Mouse (Mus musculus): ENCODE measurements around the gene Trabd2b. TPM values are rescaled to one million over a fixed set of nuclear protein-coding genes. Genes with fewer than 3 reads are reported as not detected.

Gene Trabd2b
- polyA plus RNA-seq, 1 experiment from 2014 or later, result 0.50 TPM

- Histone ChIP-seq H3K36me3 (ENCODE audit: control insufficient read depth, insufficient read depth, low read length) (no peaks in the 10 kb centered on the region), H3K4me3 (ENCODE audit: low read length) (no peak overlapping the region), H3K4me2 (ENCODE audit: low read length) (no peak overlapping the region), H3K9ac (ENCODE audit: low read depth, low read length) (no peak overlapping the region), H3K27me3 (replicated peaks; ENCODE audit: control insufficient read depth, insufficient read depth, low read length) (no peaks in the 10 kb centered on the region), H3K4me1 (ENCODE audit: control insufficient read depth, insufficient read depth, low read depth, low read length) (peaks cover 8% of the 10 kb centered on the region; the same call in 1 of the 2 replicates), H3K27ac (ENCODE audit: low read depth, low read length) (no peak overlapping the region), H3K9me3 (ENCODE audit: control insufficient read depth, low read length) (no peaks in the 10 kb centered on the region)
- no peak for ATAC-seq
- 72% methylated on average over 3 of the region's 3 CpGs for WGBS
These were observed 81.2 kb downstream of the Trabd2b start for GRCm38 (mm10) chr4:114487701-114488100.

DNA sequence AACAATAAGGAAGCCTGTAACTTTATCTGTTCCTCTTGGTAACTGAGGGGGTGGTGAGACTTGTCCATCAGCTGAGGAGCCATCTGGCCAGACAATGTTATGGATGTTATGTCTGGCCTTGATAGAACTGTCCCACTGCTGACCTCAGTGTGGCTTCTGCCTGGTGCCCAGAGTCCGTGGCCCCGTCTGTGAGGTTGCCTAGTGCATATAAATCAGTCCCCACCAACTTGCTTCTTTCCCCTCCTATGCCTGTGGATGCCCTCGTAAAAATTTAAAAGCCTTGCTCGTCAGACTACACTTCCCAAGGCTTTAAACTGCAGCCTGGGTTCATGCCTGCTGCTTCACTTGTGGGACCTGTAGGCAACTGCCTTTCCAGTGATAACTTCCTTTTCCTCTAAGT lies 85.6 kb downstream of the Trabd2b start:
- no peak overlapping the region for H3K27ac ChIP-seq (ENCODE audit: low read depth, low read length)
- H3K36me3 ChIP-seq (ENCODE audit: control insufficient read depth, insufficient read depth, low read length), result no peaks in the 10 kb centered on the region
- 56% methylated on average over 4 of the region's 4 CpGs for WGBS
- ATAC-seq, result no peak
- no peak overlapping the region for H3K9ac ChIP-seq (ENCODE audit: low read depth, low read length)
- peaks cover 4% of the 10 kb centered on the region; the same call in 1 of the 2 replicates for H3K4me1 ChIP-seq (ENCODE audit: control insufficient read depth, insufficient read depth, low read depth, low read length)
- no peak overlapping the region for H3K4me3 ChIP-seq (ENCODE audit: low read length)
- H3K27me3 ChIP-seq (replicated peaks; ENCODE audit: control insufficient read depth, insufficient read depth, low read length), result no peaks in the 10 kb centered on the region
- H3K4me2 ChIP-seq (ENCODE audit: low read length), result no peak overlapping the region
- H3K9me3 ChIP-seq (ENCODE audit: control insufficient read depth, low read length), result no peaks in the 10 kb centered on the region

- Histone ChIP-seq H3K4me3 (ENCODE audit: low read length) (no peak overlapping the region), H3K27me3 (replicated peaks; ENCODE audit: control insufficient read depth, insufficient read depth, low read length) (no peaks in the 10 kb centered on the region), H3K4me2 (ENCODE audit: low read length) (no peak overlapping the region), H3K4me1 (ENCODE audit: control insufficient read depth, insufficient read depth, low read depth, low read length) (no peaks in the 10 kb centered on the region), H3K27ac (ENCODE audit: low read depth, low read length) (no peak overlapping the region), H3K36me3 (ENCODE audit: control insufficient read depth, insufficient read depth, low read length) (no peaks in the 10 kb centered on the region), H3K9me3 (ENCODE audit: control insufficient read depth, low read length) (no peaks in the 10 kb centered on the region), H3K9ac (ENCODE audit: low read depth, low read length) (no peak overlapping the region)
- WGBS, result 61% methylated on average over 2 of the region's 2 CpGs
- ATAC-seq, result no peak
These were observed 87.5 kb downstream of the Trabd2b start for GRCm38 (mm10) chr4:114494035-114494434.

GRCm38 (mm10) chr4:114495688-114496426 lies 89.3 kb downstream of the Trabd2b start:
- Histone ChIP-seq H3K4me2 (ENCODE audit: low read length) (no peak overlapping the region), H3K9ac (ENCODE audit: low read depth, low read length) (no peak overlapping the region), H3K4me3 (ENCODE audit: low read length) (no peak overlapping the region), H3K4me1 (ENCODE audit: control insufficient read depth, insufficient read depth, low read depth, low read length) (no peaks in the 10 kb centered on the region), H3K9me3 (ENCODE audit: control insufficient read depth, low read length) (no peaks in the 10 kb centered on the region), H3K36me3 (ENCODE audit: control insufficient read depth, insufficient read depth, low read length) (no peaks in the 10 kb centered on the region), H3K27ac (ENCODE audit: low read depth, low read length) (no peak overlapping the region), H3K27me3 (replicated peaks; ENCODE audit: control insufficient read depth, insufficient read depth, low read length) (no peaks in the 10 kb centered on the region)
- 34% methylated on average over 4 of the region's 4 CpGs for WGBS
- peak; percentile 72 for ATAC-seq

GRCm38 (mm10) chr4:114499650-114500049 lies 93.1 kb downstream of the Trabd2b start:
- no peak overlapping the region for H3K4me2 ChIP-seq (ENCODE audit: low read length)
- H3K4me3 ChIP-seq (ENCODE audit: low read length), result no peak overlapping the region
- no peaks in the 10 kb centered on the region; the same call in 1 of the 2 replicates for H3K4me1 ChIP-seq (ENCODE audit: control insufficient read depth, insufficient read depth, low read depth, low read length)
- no peaks in the 10 kb centered on the region for H3K36me3 ChIP-seq (ENCODE audit: control insufficient read depth, insufficient read depth, low read length)
- no peak overlapping the region for H3K27ac ChIP-seq (ENCODE audit: low read depth, low read length)
- H3K27me3 ChIP-seq (replicated peaks; ENCODE audit: control insufficient read depth, insufficient read depth, low read length), result no peaks in the 10 kb centered on the region
- no peaks in the 10 kb centered on the region for H3K9me3 ChIP-seq (ENCODE audit: control insufficient read depth, low read length)
- no peak for ATAC-seq
- no peak overlapping the region for H3K9ac ChIP-seq (ENCODE audit: low read depth, low read length)
- WGBS, result 100% methylated on average over 1 of the region's 1 CpGs

GRCm38 (mm10) chr4:114500317-114500716 lies 93.8 kb downstream of the Trabd2b start:
- H3K36me3 ChIP-seq (ENCODE audit: control insufficient read depth, insufficient read depth, low read length), result no peaks in the 10 kb centered on the region
- WGBS, result 61% methylated on average over 7 of the region's 7 CpGs
- H3K4me2 ChIP-seq (ENCODE audit: low read length), result no peak overlapping the region
- H3K9me3 ChIP-seq (ENCODE audit: control insufficient read depth, low read length), result no peaks in the 10 kb centered on the region
- no peak overlapping the region for H3K4me3 ChIP-seq (ENCODE audit: low read length)
- H3K4me1 ChIP-seq (ENCODE audit: control insufficient read depth, insufficient read depth, low read depth, low read length), result no peaks in the 10 kb centered on the region; the same call in 1 of the 2 replicates
- H3K27me3 ChIP-seq (replicated peaks; ENCODE audit: control insufficient read depth, insufficient read depth, low read length), result no peaks in the 10 kb centered on the region
- no peak overlapping the region for H3K9ac ChIP-seq (ENCODE audit: low read depth, low read length)
- no peak for ATAC-seq
- H3K27ac ChIP-seq (ENCODE audit: low read depth, low read length), result no peak overlapping the region

GRCm38 (mm10) chr4:114501048-114501447 lies 94.5 kb downstream of the Trabd2b start:
- no peaks in the 10 kb centered on the region for H3K9me3 ChIP-seq (ENCODE audit: control insufficient read depth, low read length)
- no peak for ATAC-seq
- H3K9ac ChIP-seq (ENCODE audit: low read depth, low read length), result no peak overlapping the region
- no peaks in the 10 kb centered on the region for H3K36me3 ChIP-seq (ENCODE audit: control insufficient read depth, insufficient read depth, low read length)
- H3K27me3 ChIP-seq (replicated peaks; ENCODE audit: control insufficient read depth, insufficient read depth, low read length), result no peaks in the 10 kb centered on the region
- 95% methylated on average over 1 of the region's 1 CpGs for WGBS
- no peak overlapping the region for H3K27ac ChIP-seq (ENCODE audit: low read depth, low read length)
- H3K4me2 ChIP-seq (ENCODE audit: low read length), result no peak overlapping the region
- H3K4me3 ChIP-seq (ENCODE audit: low read length), result no peak overlapping the region
- no peaks in the 10 kb centered on the region; the same call in 1 of the 2 replicates for H3K4me1 ChIP-seq (ENCODE audit: control insufficient read depth, insufficient read depth, low read depth, low read length)

GRCm38 (mm10) chr4:114501611-114502010 lies 95.1 kb downstream of the Trabd2b start:
- H3K4me2 ChIP-seq (ENCODE audit: low read length), result no peak overlapping the region
- no peak overlapping the region for H3K9ac ChIP-seq (ENCODE audit: low read depth, low read length)
- H3K9me3 ChIP-seq (ENCODE audit: control insufficient read depth, low read length), result no peaks in the 10 kb centered on the region
- no peak for ATAC-seq
- H3K27me3 ChIP-seq (replicated peaks; ENCODE audit: control insufficient read depth, insufficient read depth, low read length), result no peaks in the 10 kb centered on the region
- 84% methylated on average over 4 of the region's 4 CpGs for WGBS
- no peak overlapping the region for H3K27ac ChIP-seq (ENCODE audit: low read depth, low read length)
- H3K4me1 ChIP-seq (ENCODE audit: control insufficient read depth, insufficient read depth, low read depth, low read length), result no peaks in the 10 kb centered on the region; the same call in 1 of the 2 replicates
- H3K4me3 ChIP-seq (ENCODE audit: low read length), result no peak overlapping the region
- no peaks in the 10 kb centered on the region for H3K36me3 ChIP-seq (ENCODE audit: control insufficient read depth, insufficient read depth, low read length)

- Histone ChIP-seq H3K9me3 (ENCODE audit: control insufficient read depth, low read length) (no peaks in the 10 kb centered on the region), H3K4me1 (ENCODE audit: control insufficient read depth, insufficient read depth, low read depth, low read length) (no peaks in the 10 kb centered on the region; the same call in 1 of the 2 replicates), H3K4me2 (ENCODE audit: low read length) (no peak overlapping the region), H3K4me3 (ENCODE audit: low read length) (no peak overlapping the region), H3K27me3 (replicated peaks; ENCODE audit: control insufficient read depth, insufficient read depth, low read length) (no peaks in the 10 kb centered on the region), H3K9ac (ENCODE audit: low read depth, low read length) (no peak overlapping the region), H3K27ac (ENCODE audit: low read depth, low read length) (no peak overlapping the region), H3K36me3 (ENCODE audit: control insufficient read depth, insufficient read depth, low read length) (no peaks in the 10 kb centered on the region)
- 56% methylated on average over 11 of the region's 11 CpGs for WGBS
- ATAC-seq, result peak; percentile 82
These were observed 97.9 kb downstream of the Trabd2b start for GRCm38 (mm10) chr4:114504227-114505041.
